Mouse (Mus musculus) MEL (cell line): ENCODE measurements around the gene Itgb3. TPM values are rescaled to one million over a fixed set of nuclear protein-coding genes. Genes with fewer than 3 reads are reported as not detected.

Source experiments
- polyA plus RNA-seq, 2 experiments: library from polyadenylated mRNA; stranded (reverse) in 1 of 2; unstranded in 1 of 2; fragments of >175 nt in 1 of 2; fragments of >200 nt in 1 of 2; gene quantifications; 2 replicates each; pipeline versions ENCODE4 v1.2.1 to v1.2.4; 2012; ENCODE audit warnings: low replicate concordance in 2 of 2, low read depth in 1 of 2; ENCODE audit not compliant: insufficient read length in 2 of 2, insufficient read depth in 1 of 2, missing spikeins in 1 of 2
- total RNA-seq: library from RNA; depleted of rRNA; stranded (reverse); fragments of 300-350 nt; gene quantifications from 2 replicates; pipeline ENCODE4 v1.2.3, GENCODE M21; 2012; rRNA removed

Itgb3 gene
- total and polyA plus RNA-seq, 3 experiments, result 0.08 to 0.32 TPM; not detected in 1

Other genes starting within 250 kb of the Itgb3 start
- 14.9 and 17.1 TPM in 2 replicates for gene Kansl1, start 139.1 kb upstream of the Itgb3 start, total RNA-seq
- gene Kansl1, start 139.1 kb upstream of the Itgb3 start, polyA plus RNA-seq, result 10 to 100 TPM; 56.4 to 76.3 TPM
- 24.4 and 32.6 TPM in 2 replicates for gene Cdc27, start 57.4 kb upstream of the Itgb3 start, total RNA-seq
- gene Cdc27, start 57.4 kb upstream of the Itgb3 start, polyA plus RNA-seq, result 100 to 1,000 TPM in 1 of 2 experiments, 10 to 100 TPM in 1; 30.4 to 180 TPM
- 0.85 and 1.3 TPM in 2 replicates for gene Myl4, start 57.3 kb upstream of the Itgb3 start, total RNA-seq
- gene Myl4, start 57.3 kb upstream of the Itgb3 start, polyA plus RNA-seq, result under 1 TPM in 1 of 2 experiments, not detected in 1; 0.29 TPM
- gene Gm11639, start 77.7 kb downstream of the Itgb3 start, total RNA-seq, result not detected in 2 replicates
- gene Gm11639, start 77.7 kb downstream of the Itgb3 start, polyA plus RNA-seq, result not detected